In genomic region chr1:121215843-121216242, GRCm38 (mm10) we compare ENCODE assay signal across 9 mouse cellular contexts.
A peak's percentile ranks its signal among the peaks of the same experiment; 100 is the strongest.
DNase-seq lines count a peak whose midpoint lies in the region; ATAC-seq and TF ChIP-seq lines count a peak whose summit lies in the region.
"Had no signal": no experiment of that assay in that cellular context is flagged by ENCODE, and none has a peak within 500 bp of the region (broad histone marks: within the 10 kb centered on the region; RNA-seq: fewer than 3 reads in every experiment).

No protein-coding gene starts in this region.

- no peaks in the 10 kb centered on the region for H3K27me3 ChIP-seq in forebrain, embryonic 14.5 days (replicated peaks; ENCODE audit: control insufficient read depth, insufficient read depth, low read length)
- no peaks in the 10 kb centered on the region for H3K27me3 ChIP-seq in forebrain, embryonic 12.5 days
- H3K27me3 ChIP-seq in MEL (ENCODE audit: control insufficient read depth in 1 of 2, insufficient read depth in 2 of 2, low read length in 2 of 2): no peaks in the 10 kb centered on the region

- H3K4me2 ChIP-seq in forebrain, embryonic 14.5 days (ENCODE audit: low read length): no peak overlapping the region
- H3K4me2 ChIP-seq in forebrain, embryonic 12.5 days: no peak overlapping the region
- H3K4me2 ChIP-seq: limb, embryonic 13.5 days had no signal

- H3K27ac ChIP-seq in forebrain, embryonic 14.5 days (ENCODE audit: low read depth, low read length): no peak overlapping the region
- H3K27ac ChIP-seq in forebrain, embryonic 12.5 days: no peak overlapping the region
- no peak overlapping the region for H3K27ac ChIP-seq in MEL (ENCODE audit: control insufficient read depth, low read depth, low read length)
- H3K27ac ChIP-seq: limb, embryonic 13.5 days had no signal

- no peak for TF ChIP-seq EP300 in MEL (IDR thresholded peaks at IDR 0.05; ENCODE audit: low read depth in 1 of 2, low read length in 2 of 2)

- DNase-seq in forebrain, embryonic 14.5 days (ENCODE audit: low spot score): peak; percentile 50
- no peak for DNase-seq in lung, adult 2 months
- DNase-seq in lung, adult 18-20 months: no peak
- DNase-seq in MEL (ENCODE audit: low read depth, low spot score): peak; percentile 6
- DNase-seq in kidney, postnatal 36 days: peak; percentile 4 to 52
- no peak for DNase-seq in spleen, postnatal 14 days (ENCODE audit: low spot score in 2 of 2)

- H3K9me3 ChIP-seq in forebrain, embryonic 14.5 days (replicated peaks; ENCODE audit: control insufficient read depth, low read length): no peaks in the 10 kb centered on the region
- H3K9me3 ChIP-seq in forebrain, embryonic 12.5 days: no peaks in the 10 kb centered on the region
- H3K9me3 ChIP-seq in MEL (replicated peaks; ENCODE audit: insufficient read depth, low read length): no peaks in the 10 kb centered on the region
- H3K9me3 ChIP-seq: limb, embryonic 13.5 days had no signal

- H3K36me3 ChIP-seq in forebrain, embryonic 14.5 days (ENCODE audit: control insufficient read depth, insufficient read depth, low read length): no peaks in the 10 kb centered on the region
- no peaks in the 10 kb centered on the region for H3K36me3 ChIP-seq in forebrain, embryonic 12.5 days (replicated peaks)
- H3K36me3 ChIP-seq in MEL (ENCODE audit: control insufficient read depth in 1 of 2, insufficient read depth in 2 of 2, low read length in 2 of 2): no peaks in the 10 kb centered on the region
- H3K36me3 ChIP-seq: limb, embryonic 13.5 days had no signal

- ATAC-seq in forebrain, embryonic 14.5 days: no peak
- ATAC-seq in forebrain, embryonic 12.5 days (ENCODE audit: low FRiP score): no peak
- no peak for ATAC-seq in inflammation-experienced regulatory T-cells, adult 6 months

- no peak for TF ChIP-seq POLR2A in lung, adult 2 months (IDR thresholded peaks at IDR 0.05; ENCODE audit: borderline replicate concordance, extremely low read depth, low read depth, low read length)
- TF ChIP-seq POLR2A in MEL (IDR thresholded peaks at IDR 0.05; ENCODE audit: control insufficient read depth in 1 of 2, insufficient read depth in 1 of 2, low read depth in 1 of 2, low read length in 2 of 2, poor library complexity in 1 of 2): no peak

- H3K9ac ChIP-seq in forebrain, embryonic 14.5 days (ENCODE audit: low read length): no peak overlapping the region
- no peak overlapping the region for H3K9ac ChIP-seq in forebrain, embryonic 12.5 days
- no peak overlapping the region for H3K9ac ChIP-seq in MEL (ENCODE audit: control insufficient read depth, low read depth, low read length, poor library complexity, severe bottlenecking)
- H3K9ac ChIP-seq: limb, embryonic 13.5 days had no signal

- 24% methylated on average over 2 of the region's 2 CpGs for WGBS in forebrain, embryonic 14.5 days
- WGBS in forebrain, embryonic 12.5 days: 19% methylated on average over 2 of the region's 2 CpGs
- WGBS in lung, adult 2 months: 18% methylated on average over 2 of the region's 2 CpGs

- TF ChIP-seq RAD21 in MEL (IDR thresholded peaks at IDR 0.05; ENCODE audit: low read depth, low read length): no peak

- H3K4me3 ChIP-seq in forebrain, embryonic 14.5 days (ENCODE audit: low read depth, low read length): no peak overlapping the region
- H3K4me3 ChIP-seq in forebrain, embryonic 12.5 days (replicated peaks): no peak overlapping the region
- H3K4me3 ChIP-seq in lung, adult 2 months (replicated peaks; ENCODE audit: extremely low read depth, low read depth, low read length): no peak overlapping the region
- H3K4me3 ChIP-seq in MEL (ENCODE audit: control insufficient read depth in 1 of 2, insufficient read depth in 1 of 2, low read depth in 2 of 2, low read length in 2 of 2): no peak overlapping the region
- H3K4me3 ChIP-seq: limb, embryonic 13.5 days had no signal

- H3K79me2 ChIP-seq in MEL (ENCODE audit: control insufficient read depth, insufficient read depth, low read length, poor library complexity): no peaks in the 10 kb centered on the region

- H3K4me1 ChIP-seq in forebrain, embryonic 14.5 days (ENCODE audit: control insufficient read depth, insufficient read depth, low read length): no peaks in the 10 kb centered on the region
- no peaks in the 10 kb centered on the region for H3K4me1 ChIP-seq in forebrain, embryonic 12.5 days
- no peaks in the 10 kb centered on the region for H3K4me1 ChIP-seq in lung, adult 2 months (ENCODE audit: control insufficient read depth, insufficient read depth, low read length)
- H3K4me1 ChIP-seq in MEL (ENCODE audit: control insufficient read depth in 1 of 2, insufficient read depth in 2 of 2, low read length in 2 of 2): no peaks in the 10 kb centered on the region
- H3K4me1 ChIP-seq: limb, embryonic 13.5 days had no signal

- peak; percentile 62 for TF ChIP-seq CTCF in lung, adult 2 months (IDR thresholded peaks at IDR 0.05; ENCODE audit: insufficient read depth, low read length)
- peak; percentile 10 to 32 (median 31); a peak in 4 of 6 replicates for TF ChIP-seq CTCF in MEL (IDR thresholded peaks at IDR 0.05 in 2 of 3, conservative IDR thresholded peaks at IDR 0.05 in 1 of 3; ENCODE audit: control insufficient read depth in 1 of 3, insufficient read depth in 1 of 3, low read depth in 2 of 3, low read length in 3 of 3, poor library complexity in 1 of 3, severe bottlenecking in 1 of 3)

TF ChIP-seq in MEL, 35 proteins besides CTCF, POLR2A, EP300 and RAD21:
- peak; percentile 41 for TF ChIP-seq SMC3 (IDR thresholded peaks at IDR 0.05; ENCODE audit: low read depth, low read length)
- no peak for TF ChIP-seq MEF2A (IDR thresholded peaks at IDR 0.05; ENCODE audit: extremely low read depth, insufficient replicate concordance, low read depth, low read length, poor library complexity, severe bottlenecking)

Comparison
In these comparisons a context has a peak if more than half of its experiments do, and no peak if none do; other contexts are left out.
1. DNase-seq: peak in forebrain, embryonic 14.5 days (single experiment), MEL (single experiment) and kidney, postnatal 36 days (2 of 2); none in lung, adult 2 months (single experiment), lung, adult 18-20 months (0 of 2) and spleen, postnatal 14 days (0 of 2).